Mouse (Mus musculus) lung, postnatal 14 days (tissue): ENCODE results near the gene Cdk5rap2.

ENCODE experiments used
- DNase-seq: peaks from one replicate; pipeline ENCODE4 v3.0.0; 2021

Cdk5rap2 gene

DNA sequence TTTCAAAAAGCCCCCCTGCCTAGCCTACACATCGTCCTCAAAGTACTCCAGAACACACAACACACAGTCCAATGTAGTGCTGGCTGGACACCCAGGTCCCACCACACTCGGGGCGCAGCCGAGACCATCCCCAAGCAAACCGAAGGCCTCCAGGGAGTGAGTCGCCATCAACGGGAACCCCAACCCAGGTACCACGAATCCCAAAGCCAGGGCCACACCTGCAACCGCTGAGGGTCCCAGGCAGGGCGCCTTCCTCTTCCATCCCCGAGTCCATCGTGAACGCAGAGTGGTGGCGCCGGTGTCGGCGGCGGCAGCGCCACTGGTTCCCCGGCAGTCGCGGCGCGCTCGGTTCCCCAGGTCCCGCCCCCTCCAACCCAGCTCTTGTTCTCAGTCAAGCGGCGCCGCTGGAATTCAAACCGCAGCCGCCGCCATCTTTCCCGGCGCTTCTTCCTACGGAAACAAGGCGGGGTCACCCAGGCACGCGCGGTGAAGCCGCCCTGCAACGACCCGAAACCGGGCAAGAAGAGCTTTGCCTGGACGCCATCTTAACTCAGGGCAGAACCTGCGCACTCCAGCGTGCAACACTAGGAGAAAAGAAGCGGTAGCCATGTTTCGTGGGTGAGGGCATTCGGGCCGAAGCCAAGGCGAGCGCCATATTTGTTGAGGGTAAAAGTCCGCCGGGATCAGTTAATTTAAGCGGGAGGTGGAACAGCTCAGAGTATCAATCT lies at the start of gene Cdk5rap2:
TSS of gene Cdk5rap2 (minus strand) at position 450 of the 728 bp plus-strand sequence.
- peak; percentile 95 for DNase-seq

DNA sequence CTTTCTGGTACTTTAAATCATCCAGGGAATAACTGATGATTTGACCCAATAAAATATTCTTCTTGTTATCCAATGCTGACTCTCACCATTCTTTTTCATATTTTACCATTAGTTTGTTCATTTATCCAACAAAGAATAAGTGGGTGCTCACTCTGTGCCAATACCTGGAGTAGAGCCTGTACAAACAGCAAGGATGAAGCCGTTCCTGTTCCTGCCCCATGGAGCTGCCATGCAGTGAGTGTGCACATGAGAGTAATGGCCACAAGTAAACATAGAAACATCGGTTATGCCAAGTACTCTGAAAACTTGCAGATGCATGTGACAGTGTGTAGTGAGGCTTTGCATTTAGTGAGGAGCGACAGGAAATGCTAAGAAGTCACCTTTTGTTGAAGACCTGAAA lies 41.9 kb upstream of the Cdk5rap2 start:
- no peak for DNase-seq

DNA sequence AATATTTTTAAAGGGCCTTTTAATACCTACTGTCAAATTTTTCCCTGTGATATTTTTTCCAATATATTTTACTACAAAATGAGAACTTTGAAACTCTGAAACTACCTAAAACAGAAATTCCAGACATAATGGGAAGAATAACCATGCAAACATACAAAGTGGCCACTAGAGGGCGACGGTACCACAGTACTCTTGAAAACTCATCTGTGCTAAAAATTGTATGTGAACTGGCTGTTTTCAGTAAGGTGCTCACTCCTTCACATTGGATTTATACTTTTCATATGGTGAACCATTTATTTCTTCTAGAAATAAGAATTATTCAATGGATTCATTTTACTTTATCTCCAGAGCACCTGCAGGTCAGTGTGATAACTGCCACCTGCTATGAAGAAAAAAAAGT lies 41.5 kb upstream of the Cdk5rap2 start:
- DNase-seq, result peak; percentile 63

DNA sequence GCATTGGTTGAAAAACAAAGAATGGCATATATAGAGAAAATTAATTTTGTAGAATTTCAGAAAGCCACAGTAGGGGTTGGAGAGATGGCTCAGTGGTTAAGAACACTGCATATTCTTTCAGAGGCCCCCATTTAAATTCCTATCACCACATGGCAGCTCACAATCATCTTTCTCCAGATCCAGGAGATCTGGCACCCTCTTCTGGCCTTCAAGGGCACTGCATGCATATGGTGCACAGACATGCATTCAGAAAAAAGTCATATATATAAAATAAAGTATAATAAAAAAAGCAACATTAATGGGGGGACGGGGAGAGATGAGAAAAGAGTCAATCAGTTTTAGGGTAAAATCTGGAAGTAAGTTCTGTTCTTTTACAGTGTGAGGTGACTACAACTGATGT lies 39.4 kb upstream of the Cdk5rap2 start:
- no peak for DNase-seq

DNA sequence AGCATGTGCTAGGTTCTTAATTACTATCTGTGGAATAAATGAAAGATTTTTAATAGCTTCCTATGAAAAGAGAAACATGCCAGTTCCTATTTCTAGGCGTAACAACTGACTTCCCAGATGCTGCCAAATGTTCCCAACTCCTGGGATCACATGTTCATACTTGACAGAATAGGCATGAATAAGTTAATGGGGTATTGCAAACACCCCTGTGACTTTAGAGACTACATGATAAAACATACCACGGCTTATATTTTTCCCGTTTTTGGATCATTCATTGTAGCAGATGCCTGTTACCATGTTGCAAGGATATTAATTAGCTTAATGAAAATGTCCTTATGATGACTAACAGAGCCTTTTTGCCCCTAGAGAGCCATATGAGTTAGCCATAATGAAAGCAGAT lies 36.5 kb upstream of the Cdk5rap2 start:
- no peak for DNase-seq

DNA sequence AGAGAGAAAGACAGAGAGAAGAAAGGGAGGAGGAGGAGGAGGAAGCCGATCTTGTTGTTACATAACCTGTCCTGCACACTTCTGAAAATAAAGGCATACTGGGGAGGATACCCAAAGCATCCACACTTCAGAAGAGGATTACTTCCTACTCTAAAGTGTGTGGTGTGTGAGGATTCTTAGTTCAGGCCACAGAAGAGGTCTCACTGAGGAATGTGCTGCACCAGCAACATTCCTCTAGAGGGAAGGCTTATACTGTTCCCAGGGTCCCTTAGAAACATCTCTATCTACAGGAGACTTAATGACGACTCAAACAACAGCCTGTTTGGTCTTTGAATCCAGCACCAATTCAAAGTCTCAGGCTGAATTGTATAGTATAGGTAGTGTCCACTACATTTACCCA lies 10.0 kb upstream of the Cdk5rap2 start:
- DNase-seq, result no peak

DNA sequence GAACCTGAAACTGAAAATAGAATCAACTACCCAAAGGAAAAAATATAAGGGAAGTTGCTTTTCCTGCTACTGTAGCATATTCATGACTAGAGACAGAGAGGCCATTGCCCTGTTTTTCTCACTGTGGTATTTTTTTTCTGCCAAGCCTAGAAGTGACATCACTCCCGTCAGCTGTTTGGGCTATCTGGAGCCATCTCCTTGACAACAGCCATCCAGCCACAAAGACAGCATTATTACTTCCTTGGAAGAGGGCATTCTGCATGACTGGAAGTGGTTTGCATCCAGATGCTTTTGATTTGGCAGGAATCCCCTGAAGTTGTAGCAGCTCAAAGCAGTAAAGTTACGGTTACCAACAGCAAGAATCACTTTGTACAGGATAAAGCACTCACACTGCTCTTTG lies 1.9 kb upstream of the Cdk5rap2 start:
- no peak for DNase-seq

DNA sequence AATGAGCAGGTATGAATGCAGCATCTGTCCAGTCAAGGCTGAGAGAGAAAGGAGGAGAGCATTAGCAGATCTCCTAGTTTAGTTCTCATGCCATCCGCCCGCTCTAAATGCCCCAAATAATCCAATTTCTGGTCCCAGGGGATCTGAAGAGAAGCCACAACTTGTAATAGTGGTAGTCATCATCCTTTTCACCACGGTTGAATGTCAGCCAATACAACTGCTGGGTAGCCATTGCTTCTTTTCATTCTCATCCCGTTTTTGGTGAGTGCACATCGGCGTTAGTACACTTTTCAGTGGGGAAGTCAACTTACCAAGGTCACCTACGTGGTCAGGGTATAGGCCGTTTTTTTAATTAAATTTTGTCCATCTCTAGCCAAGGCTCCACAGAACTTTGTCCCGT lies 787 bp downstream of the Cdk5rap2 start:
- no peak for DNase-seq

DNA sequence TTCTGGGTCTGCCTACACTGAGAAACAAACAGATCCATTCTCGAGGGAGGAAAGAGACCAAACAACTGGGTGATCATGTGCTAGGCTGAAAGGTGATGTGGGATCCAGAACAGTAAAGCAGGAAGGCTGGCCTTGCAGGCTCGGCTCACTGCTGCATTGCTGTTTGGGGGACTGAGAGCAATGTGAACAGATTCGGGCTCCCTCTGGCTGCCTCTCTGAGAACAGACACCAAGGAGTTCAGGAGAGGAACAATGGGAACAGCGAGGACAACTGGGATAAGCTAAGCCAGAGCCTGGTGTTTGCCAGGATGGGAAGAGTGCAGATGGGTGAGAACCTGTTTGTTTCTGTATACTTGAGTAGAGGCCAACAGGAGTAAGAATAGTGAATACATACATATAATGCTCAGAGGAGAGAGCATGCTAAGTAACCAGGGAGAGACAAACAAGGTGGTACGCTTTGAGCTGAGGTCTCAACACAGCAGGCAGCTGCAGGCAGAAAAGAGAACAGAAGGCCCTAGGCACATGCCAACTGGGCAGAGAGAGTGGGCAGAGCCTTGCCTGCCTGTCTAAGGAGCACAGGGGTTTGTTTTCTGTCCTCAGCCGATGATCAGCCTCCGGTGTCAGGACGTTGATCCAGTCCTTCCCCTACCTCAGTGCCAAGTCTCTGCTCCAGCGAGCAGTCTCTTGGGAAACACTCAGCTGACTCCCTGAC lies 8.0 kb downstream of the Cdk5rap2 start:
- DNase-seq, result no peak

DNA sequence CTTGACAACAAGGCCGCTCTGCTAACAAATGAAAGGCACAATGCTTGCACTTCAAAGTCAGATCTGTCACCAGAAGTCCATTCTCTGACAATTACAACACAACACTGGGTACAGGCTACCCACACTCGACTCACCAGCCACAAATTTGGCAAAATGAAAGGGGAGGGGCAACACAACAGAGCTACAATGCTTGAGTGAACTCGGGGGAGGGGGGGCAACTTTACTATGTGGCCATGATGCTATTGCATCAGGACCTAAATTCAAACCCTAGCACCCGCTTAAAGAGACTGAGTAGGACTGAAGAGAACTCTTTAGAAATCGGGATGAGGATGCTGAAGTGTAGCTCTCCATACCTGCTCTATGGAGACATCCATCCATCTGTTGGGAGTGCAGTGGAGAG lies 10.8 kb downstream of the Cdk5rap2 start:
- no peak for DNase-seq

DNA sequence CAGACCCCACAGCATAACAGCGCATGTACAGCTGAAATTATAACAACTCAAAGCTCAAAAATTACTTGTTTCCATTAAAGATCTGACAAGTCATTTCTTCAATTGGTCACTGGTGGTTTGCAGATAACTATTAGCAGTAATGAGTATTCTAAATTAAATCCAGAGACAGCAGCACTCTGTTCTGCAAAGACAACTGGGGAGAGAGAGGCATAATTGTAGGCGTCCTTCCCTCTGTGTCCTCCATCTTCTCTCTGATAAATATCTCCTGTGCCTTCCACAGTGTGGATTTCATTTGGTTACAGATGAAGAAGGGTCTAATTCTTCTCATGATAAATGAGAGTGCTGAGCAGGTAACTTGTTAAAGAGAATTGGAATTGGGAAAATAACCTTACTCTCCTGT lies 11.2 kb downstream of the Cdk5rap2 start:
- no peak for DNase-seq

DNA sequence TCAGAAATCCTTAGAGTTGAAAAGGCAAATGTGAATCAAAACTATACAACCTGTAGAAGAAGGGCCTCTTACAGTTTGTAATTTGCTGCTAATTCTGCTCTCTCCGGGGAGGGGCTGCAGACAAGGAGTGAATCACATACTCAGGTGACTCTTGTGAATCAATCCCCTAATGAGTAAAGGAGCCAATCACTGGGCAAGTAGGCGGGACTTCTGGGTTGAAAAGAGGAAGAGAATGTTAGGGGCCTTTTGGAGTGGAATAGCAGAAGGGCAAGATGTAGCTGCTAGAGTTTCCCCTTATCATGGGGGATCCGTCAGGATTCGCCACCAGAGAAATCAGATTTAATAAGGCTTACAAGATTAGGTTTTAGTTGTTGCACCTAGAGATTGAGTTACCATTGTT lies 12.2 kb downstream of the Cdk5rap2 start:
- DNase-seq, result no peak

DNA sequence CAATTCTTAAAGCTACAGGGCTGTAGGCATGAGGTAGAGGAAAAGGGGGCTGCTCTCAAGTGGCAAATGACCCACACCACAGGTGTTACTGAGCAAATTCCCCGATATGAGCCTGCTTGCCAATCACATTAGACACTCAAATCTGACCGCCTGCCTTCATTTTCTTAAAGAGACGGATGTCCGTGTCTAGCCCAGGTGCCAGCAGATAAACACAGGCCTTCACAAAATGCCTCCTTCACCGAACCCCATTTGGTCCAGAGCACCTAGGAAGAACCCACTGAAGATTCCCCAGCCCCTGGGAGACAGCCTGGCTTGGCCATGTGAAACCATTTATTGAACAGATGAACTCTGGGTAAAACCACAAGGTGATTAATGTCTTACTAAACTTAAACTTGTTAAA lies 13.5 kb downstream of the Cdk5rap2 start:
- DNase-seq, result no peak

DNA sequence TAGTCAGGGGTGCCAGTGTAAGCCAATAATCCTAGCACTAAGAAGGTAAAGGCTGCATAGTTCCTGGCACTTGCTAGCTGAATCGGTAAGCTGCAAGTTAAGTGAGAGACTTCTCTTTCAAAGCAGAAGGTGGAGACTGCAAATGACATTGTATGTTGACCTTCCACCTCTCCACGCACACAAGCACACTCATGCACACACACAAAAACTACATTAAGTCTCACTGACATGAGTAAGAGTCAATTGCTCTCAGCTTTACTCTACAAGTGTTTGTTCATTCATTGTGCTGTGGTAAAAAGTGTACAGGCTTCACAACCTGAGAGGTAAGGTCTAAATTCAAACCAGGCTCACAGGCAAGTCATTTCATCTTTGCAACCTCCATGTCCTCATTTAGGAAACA lies 15.5 kb downstream of the Cdk5rap2 start:
- DNase-seq, result no peak

DNA sequence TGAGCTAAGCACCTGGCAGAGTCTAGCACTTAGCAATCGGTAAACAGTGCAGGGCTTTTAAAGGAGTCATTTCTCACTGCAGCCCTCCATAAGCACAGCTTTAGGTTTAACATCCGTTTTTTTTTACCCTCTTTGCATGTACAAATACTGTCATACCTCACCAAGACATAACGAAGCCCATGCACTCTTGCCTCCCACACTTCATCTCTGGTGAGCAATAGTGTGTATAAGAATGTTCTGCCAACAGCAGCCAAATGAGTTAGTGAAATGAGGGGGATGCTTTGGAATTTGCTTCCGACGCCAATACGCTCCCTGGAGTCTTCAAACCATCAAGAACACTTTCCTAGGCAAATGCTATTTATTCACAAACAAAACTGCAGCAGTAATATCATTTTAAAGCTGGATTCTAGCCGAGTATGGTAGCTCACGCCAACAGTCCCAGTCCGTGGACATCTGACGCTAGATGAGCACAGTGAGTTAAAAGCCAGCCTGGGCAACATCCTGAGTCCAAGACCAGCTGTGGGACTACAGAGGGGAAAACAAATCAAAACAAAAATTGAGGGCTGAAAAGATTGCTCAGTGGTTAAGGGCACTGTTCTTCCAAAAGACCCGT lies 18.4 kb downstream of the Cdk5rap2 start:
- DNase-seq, result peak; percentile 14

DNA sequence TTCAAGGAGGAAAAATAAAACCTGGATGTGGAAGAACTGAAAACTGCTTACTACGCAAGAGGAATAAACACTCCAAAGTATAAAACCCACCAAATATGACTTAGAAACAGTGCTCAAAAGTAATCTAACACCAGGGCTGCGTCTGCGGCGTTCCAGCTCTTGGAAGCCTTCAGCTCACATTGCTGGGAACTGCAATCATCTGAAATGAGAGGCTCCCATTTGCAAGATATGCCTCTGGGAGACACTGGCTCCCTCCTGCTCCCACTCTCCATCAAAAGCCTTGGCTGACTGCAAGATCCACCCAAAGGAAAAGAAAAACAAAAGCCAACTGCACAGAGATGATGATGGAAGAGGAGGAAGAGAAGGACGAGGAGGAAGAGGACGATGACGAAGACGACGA lies 19.2 kb downstream of the Cdk5rap2 start:
- DNase-seq, result no peak

DNA sequence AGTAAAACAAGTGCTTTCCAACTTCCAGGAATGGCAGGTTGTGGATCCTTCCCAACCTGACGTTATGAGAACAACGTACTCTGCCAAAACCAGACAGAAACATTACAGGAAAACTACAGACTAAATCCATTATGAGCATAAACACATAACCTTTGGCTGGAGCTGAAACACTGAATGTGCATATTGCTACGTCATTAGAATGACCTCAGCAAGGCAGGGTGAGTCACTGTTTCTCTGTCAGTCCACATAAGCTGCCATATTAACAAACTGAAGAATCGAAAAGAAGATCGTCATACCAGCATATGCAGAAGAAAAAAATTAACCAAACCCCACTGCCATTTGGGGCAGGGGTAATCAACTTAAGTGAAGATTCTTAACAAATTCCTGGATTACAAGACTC lies 24.0 kb downstream of the Cdk5rap2 start:
- DNase-seq, result no peak

DNA sequence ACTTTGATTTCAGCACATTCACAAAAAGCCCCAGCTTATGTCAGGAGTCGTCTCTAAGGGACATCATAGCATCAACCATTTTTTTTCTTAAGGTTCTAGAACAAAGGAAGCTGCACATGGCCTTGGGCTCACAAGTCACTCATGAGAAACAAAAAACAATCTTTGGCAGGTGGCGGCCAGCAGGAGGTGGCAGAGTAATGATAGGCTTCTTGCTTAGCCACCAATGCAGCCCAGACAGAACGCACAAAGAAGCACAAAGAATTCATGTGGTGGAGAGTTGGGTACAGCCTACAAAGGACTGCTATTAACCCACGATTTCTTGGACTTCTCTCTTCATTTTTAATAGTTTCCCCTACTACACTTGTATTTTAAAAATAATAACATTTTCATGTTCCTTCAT lies 32.9 kb downstream of the Cdk5rap2 start:
- DNase-seq, result no peak

DNA sequence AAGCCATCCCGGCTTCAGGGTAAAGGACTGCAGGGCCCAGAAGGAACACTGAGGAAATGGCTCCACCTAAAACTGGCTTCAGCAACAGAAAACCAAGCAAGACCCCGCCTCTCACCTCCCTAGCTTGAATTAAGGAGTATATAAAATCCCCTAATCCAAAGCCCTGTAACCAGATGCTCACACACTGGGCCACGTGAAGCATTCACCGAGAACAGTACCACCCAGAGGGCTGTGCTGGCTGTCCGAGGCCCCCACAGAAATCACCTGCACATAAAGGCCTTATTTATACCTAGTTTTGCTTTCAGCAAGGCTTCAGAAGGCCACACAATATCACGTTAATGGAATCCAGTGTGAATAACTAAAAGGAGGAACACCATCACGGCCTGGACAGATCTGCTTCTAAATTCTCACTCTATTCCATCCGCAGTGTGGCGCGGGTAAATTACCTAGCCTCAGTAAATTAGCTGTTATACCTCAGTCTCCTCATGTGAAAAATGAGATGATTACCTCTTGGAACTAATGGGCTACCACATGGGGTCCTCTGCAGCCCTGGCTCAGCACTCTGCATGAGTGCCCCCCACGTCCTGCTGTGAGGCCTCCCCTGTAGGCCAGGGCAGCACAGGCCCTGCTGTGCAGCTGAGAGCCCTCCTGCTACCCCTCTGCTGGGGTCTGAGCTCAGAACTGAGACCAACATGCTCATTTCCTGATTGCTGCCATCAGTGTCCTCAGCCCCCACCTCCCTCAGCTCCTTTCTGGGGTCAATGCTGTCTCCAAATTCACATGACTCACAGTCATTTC lies 45.0 kb downstream of the Cdk5rap2 start:
- DNase-seq, result no peak

DNA sequence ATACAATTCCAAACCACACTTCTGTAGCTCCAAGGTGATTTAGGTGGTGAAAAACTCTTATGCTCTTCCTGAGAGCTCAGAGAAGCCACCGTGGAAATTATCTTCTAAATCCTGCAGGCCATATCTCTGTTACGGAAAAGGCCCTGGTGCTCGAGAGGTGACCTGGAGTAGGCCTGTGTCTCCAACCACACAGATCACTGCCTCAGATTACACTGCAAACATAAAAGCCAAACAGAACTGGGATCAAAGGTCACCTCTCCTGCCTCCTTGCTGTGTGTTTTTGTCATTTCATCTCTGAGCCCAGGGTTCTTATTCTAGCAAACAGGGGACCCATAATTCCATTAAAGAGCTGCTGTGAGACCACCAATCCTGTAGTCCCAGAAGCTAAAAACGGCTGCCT lies 48.9 kb downstream of the Cdk5rap2 start:
- DNase-seq, result no peak

DNA sequence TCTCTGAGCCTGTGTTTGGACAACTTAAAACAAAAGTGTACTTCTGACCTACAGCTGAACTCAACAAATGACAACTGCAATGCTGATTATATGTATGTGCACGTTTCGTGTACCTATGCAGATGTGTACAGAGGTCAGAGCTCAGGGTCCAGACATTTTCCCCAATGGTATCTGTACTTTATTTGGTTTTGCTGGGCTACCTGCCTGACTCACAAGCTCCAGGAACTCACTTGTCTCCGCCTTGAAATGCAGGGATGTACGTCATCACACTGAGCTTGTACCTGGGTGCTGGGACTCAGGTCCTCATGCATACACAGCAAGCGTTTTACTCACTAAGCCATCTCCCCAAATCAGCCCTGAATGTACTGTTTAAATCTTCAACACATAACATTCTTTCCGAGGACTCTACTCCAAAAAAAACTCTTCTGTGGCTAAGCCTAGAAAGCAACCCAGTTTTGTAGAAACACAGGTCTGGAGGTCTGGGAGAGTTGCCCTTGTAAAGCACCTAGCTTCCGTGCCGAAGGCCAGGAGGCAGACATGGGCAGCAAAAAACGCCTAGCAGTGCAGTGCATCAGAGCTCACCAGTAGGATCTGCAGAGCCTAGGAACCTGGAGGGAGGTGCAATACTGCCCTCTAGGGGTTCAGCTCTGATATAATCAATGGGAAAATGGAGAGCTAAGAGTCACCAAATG lies 54.4 kb downstream of the Cdk5rap2 start:
- peak; percentile 57 for DNase-seq

DNA sequence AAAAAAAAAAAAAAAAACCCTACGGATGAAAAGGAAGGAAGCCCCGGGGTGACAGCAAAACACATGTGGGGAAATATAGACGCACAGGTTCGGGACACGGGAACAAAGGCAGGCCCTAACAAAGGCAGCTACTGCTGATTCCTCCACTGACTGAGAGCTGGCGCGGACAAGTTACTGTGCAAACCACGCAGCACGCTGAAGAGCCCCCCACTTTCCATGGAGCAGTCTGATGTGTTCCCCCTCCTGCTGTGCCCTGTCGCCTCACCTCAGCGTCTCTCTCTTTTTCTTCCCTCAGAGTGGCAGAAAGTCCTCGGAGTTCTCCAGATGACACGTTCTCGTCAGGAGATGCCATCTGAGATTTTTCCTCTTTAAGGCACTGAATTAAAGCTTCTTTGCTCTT lies 55.8 kb downstream of the Cdk5rap2 start:
- DNase-seq, result no peak

DNA sequence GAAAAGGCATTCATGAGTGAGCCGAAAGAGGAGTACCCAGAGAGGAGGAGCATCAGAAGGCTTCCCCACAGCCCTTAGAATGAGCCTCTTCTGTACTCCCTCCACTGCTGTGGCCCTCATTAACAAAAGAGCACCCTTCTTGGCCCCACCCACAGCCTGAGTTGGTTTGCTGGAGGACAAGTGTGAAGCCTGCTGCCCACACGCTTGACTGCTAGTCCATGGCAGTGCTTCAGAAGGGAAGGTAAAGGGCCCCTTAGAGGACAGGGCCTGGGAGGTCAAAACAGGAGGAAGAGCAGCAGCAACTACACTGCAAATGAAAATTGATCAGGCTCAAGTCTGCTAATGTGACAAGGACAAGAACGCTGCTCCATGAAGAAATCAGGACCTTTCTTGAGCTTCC lies 56.6 kb downstream of the Cdk5rap2 start:
- DNase-seq, result no peak
